Mouse (Mus musculus) ZHBTc4 (cell line): ENCODE data around the gene Wfdc5.
"Not testable (repeated sequence)": the region's sequence is repeated elsewhere in the genome, so short reads cannot be mapped to it uniquely, and the experiment has no call there.

ENCODE experiments used
- DNase-seq: peaks from one replicate; pipeline ENCODE4 v3.0.0-alpha.2; 2011; ENCODE audit warnings: low read depth, low spot score

The Wfdc5 gene

DNA sequence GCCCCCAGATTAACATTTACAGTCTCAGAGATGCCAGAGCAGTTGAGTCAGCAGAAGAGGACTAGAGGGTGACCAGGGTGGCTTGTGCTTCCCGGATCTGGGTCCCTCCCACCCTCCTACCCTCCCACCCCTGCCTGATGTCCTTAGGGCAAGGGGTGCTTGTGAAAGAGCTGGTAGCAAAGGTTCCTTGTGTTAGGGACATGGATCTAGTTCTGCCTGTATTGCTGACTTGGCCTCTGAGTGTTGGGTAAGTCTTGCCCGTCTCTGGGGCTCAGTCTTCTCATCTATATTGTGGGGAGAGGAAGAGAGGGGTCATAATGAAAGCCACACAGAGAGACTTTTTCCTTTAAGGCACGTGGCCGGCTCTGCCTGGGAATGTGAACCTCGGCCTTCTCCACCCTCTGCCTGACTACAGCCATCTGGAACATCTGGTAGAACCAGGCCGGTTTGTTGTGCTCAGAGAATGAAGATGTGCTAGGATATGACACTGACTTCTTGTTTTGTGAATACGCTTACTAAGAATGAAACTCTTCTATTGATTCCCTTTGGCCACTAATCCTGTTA, at the start of gene Wfdc5:
Gene Wfdc5 (minus strand): TSS at position 51 of the 564 bp plus-strand sequence.
- no peak for DNase-seq

DNA sequence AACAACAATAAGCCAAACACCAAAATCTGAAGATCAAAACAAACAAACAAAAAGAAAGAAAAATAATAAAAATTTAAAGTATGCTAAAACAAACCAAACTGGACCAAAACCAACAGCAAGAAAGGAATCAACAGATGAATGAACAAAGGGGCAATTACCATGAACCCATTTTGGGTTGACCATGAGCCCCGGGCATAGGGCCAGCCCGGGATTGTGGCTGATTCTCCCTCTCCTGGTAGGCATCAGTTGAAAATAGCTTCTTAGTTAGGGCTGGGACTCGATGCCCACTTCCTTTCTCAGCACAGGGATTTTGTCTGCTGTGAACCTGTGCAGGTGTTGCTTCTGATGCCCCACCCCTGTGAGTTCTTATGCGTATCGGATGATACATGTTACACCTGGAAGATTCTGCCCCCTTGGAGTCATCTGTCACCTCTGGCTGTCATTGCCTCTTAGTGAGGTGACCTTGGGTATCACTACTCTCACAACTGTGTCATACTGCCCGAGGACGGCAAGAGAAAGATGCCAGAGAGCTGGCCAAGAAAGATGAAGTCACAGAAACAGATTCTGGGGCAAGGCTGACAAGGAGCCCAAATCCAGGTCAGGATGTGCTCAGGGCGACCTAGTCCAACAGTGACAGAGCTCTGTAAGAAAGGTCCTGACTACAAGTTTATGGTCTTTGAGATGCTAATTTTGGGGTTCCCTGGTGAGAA, 46.0 kb upstream of the Wfdc5 start:
- DNase-seq: no peak

DNA sequence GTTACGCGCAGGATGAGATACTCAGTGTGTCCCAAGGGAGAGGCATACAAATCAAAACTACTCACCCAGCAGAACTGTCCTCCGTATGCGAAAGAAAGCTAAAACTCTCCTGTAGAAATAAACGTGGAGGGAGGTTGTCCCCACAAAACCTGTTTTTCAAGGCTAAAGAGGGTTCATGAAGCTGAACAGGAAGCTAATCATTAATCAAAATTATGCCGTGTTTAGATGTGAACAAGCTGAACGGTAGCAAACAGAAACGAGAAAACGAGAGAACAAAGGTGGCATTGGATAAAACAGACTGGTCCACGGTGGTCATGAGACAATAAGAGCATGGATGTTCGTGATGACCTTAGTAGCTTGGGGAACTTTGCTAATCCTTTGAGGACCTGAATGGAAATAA, 39.0 kb upstream of the Wfdc5 start, which contains the start of gene Wfdc15b:
Gene Wfdc15b (minus strand): TSS at position 139 of the 400 bp plus-strand sequence.
- no peak for DNase-seq

DNA sequence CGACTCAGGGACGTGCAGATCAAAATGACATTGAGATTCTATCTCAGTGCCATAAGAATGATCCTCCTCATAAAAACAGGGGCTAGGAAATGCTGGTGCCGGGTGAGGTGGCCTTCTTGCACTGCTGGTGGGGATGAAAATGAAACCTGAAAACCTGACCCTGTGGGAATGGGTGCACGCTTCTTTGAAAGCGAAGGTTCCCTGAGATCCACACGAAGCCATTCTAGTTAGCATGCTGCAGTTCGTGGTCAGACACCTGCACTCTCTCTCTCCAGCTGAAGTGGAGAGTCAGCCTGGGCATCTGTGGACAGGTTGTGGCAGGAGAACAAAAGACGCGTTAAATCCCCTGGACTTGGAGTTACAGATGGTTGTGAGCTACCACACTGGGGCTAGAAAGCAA, 36.8 kb upstream of the Wfdc5 start:
- no peak for DNase-seq

DNA sequence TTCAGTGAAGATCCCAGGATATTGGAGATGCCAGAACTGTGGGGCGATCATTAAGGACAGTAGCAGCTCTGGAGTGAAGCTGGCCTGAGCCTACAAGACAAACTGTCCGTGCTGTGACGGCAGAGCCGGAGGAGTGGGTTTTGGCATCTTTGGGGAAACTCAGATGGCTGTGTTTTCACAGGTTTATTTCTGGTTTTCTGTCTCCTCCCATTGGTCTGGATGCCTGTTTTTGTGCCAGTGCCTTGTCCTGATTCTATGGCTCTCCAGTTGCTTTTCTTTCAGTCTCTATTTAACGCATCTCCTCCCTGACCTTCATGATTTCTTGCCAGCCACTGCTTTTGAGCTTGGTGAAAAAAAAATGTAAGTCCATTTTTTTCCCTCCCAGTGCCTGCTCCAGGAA, 30.2 kb upstream of the Wfdc5 start:
- no peak for DNase-seq

DNA sequence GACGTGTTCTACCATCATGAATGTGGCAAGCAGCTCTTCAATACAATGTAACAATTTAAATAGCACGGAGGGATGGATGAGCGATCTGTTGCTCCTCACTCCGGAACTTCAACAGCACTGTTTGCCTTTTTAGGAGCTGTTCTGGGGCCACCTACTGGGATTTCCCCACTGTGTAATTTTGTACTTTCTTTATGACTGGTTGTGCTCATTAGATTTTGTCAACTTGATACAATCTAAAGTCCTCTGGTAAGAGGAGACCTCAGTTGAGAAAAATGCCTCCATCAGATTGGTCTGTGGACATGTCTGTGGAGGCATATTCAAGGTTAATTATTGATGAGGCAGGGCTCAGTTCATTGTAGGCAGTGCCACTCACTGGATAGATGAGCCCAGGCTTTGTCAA, 28.4 kb upstream of the Wfdc5 start:
- no peak for DNase-seq

DNA sequence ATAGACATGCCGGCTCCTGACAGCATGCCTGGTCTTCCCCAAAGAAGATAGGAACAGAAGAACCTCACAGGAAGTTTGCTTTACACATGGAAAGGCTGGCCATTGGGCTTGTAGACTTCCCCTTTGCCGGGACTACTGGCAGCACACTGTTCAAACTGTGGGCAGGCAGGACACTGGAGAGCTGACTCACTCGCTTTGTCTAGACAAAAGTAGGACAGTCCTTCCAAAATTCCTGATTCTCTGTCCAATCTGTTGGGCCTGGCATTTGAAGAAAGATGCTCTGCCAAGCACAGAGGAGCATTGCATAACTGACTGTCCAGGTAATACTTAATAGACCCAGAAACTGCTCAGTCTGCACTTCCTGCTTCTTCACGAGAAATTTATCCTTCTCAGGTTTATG, 24.1 kb upstream of the Wfdc5 start:
- no peak for DNase-seq

DNA sequence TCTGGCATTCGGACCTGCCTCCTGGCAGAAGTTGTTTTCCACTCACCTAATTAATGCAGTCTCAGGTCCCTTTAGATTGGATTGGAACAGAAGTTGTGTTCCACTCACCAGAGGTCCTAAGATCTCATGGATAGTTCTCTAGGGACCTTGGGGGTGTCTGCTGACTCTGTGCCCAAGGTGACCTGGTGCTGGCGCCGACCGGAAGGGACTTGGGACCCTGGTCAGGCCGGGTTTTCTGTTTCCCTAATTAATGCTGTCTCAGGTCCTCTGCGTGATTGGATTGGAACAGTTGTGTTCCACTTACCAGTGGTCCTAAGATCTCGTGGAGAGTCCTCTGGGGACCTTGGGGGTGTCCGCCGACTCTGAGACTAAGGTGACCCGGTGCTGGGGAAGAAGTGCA, 23.5 kb upstream of the Wfdc5 start:
- DNase-seq: not testable (repeated sequence)

DNA sequence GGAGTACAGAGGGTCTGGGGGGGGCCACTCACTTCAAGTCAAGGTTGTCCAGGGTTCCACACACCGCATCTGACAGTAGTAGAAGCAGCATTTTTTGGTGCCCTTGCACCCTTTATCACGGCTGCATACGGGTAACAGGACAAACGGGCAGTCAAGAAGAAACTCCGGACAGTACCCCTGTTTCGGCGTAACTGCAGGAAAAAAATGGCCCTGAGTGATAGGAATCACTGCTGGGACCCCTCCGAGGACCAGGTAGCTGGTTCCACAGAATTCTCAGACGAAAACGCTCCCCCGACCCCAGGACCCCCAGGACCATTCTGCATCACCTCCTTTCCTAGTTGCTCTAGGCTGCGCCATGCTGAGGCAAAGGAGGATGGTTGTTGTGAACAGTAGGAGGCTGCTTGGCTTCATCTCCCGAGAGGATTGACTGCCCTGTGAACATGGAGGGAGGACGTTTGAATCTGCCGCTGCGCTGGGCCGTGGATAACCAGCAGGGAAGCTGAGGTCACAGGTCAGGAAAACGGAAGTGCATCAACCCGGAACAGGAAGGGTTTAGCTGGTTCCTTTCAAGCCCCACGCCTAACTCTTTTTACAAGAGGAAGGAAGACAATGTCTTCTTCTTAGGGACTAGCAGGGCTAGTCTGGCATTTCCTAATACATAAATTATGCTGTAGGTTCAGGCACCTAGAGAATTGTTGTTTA, 17.2 kb upstream of the Wfdc5 start, which contains the start of gene Wfdc15a:
Gene Wfdc15a (minus strand): TSS at position 505 of the 702 bp plus-strand sequence.
- DNase-seq: peak; percentile 6

DNA sequence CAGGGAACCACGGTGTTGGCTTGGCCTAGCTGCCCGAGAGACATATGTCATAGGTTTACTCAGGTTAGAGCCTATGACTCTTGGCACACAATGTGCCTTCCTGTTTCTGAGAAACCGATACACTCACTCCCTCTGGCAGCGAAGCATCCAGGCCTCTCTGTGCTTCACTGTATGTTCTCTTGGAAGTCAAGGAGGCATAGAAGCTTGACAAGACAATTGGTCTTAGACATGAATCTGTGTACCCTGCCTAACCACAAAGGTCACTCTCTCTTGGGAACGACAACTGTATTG, 14.1 kb upstream of the Wfdc5 start:
- no peak for DNase-seq

DNA sequence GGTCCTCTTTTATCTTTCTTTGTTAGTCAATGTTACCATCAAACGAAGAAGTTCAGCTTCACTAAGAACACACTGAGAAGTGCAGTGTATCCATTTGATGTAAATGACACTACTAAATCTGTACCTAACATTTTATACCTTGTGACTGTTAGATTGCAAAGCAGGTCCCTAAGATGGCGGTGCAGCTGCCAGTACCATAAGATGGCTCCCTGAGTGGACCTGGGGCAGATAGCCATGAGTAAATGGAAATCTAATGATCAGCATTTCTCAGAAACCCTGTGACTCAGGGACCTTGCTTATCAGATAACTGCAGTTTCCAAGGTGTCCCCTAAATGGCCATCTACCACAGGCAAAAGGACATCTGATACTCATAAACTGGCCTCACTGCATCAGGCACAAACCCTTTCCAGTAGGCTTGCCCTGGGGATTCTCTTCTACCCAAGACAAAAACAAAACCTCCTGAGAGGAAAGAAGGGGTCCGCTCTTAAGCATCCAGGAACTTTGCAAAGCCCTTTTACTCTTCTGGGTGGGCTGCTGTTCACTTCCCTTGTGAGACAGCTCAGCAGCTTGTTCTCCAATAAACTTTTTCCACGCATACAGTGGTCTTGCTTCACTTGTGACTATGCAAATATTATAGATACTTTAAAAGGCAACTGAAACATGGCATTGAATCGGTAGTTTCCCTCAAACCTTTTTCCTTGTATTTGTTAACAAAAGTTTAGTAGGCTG, 13.6 kb upstream of the Wfdc5 start:
- no peak for DNase-seq

DNA sequence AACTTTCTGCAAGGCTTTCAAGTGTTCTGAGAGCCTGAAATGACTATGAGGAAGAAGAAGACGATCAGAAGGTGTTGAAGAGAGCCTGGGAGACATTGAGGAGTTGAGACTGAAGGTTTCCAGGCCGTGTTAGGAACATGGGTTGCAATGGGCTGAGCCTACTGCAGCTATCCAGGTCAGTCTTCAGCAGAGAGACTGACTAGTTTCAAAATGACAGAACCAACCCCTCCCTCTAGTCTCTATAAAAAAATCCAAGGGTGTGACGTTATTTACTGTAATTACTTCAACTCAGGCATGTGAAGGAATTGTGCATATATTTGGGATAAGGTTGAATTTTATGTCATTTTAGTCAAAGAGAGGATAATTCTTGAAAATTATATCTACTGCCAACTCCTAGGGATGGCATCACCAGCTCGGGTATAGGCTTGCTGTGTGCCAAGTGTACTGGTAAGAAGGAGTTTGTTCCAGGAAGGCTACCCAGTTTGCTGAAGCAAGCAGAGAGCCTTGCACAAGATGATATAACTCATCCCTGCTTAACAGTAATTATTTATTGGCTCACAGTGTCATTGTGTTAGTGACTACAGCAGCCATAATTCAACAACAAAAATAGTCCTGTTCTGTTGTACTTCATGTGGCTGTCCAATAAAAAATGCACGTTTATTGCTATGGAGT, 12.6 kb upstream of the Wfdc5 start:
- DNase-seq: no peak

DNA sequence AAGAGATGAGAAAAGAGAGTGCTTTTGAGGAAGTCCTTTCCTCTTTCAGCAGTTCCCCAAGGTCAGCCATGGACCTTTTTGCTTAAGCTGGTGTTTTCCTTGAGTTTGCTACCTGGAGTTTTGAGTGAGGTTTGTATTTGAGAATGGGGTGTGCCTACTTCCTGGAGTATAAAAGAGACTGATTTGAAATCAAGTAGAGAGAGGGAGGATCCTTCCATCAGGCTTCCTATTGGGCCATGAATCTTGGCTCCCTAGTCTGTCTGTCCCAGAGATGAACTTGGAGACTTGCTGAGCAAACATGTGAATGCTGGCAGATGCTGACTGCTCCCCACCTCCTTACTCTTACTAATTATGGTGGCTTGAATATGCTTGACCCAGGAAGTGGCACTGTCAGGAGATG, 9.7 kb upstream of the Wfdc5 start:
- DNase-seq: no peak

DNA sequence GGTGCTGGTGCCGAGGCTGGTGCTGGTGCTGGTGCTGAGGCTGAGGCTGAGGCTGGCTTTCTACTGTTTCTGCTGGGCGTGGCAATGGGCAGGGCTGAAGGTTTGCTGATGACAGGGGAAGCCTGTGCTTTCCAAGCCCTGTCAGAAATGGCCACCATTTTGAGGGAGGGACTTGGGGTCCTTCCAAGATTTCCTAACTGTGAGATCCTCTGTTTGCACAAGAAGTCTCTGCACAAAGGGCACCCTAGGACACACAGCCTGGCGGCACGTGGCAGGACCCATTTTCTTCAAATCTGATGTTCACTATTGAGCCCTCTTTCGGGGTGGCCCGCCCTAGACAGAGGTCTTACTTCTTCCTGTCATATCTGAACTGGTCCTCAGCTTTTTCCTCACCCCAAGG, 8.0 kb upstream of the Wfdc5 start, which contains the start of gene Wfdc12:
Gene Wfdc12 (minus strand): TSS at position 33 of the 400 bp plus-strand sequence.
- DNase-seq: no peak

DNA sequence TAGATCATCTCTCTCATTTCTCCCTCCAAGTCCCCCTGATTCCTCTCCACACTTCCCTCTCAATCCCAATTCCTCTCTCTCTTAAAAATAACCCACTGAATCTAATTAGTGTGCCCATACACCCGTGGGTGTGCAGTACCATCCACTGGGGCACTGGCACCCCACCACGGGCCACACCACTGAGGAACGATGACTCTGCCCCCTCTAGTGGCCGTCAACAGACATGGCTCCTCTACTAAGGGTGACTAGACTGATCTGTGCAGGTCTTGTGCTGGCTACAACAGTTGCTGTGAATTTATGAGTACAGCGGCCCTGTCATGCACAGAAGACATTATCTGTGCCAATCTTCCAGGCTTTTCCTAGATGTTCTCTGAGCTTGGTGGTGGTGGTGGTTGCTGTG, 6.2 kb upstream of the Wfdc5 start:
- DNase-seq: peak; percentile 33

DNA sequence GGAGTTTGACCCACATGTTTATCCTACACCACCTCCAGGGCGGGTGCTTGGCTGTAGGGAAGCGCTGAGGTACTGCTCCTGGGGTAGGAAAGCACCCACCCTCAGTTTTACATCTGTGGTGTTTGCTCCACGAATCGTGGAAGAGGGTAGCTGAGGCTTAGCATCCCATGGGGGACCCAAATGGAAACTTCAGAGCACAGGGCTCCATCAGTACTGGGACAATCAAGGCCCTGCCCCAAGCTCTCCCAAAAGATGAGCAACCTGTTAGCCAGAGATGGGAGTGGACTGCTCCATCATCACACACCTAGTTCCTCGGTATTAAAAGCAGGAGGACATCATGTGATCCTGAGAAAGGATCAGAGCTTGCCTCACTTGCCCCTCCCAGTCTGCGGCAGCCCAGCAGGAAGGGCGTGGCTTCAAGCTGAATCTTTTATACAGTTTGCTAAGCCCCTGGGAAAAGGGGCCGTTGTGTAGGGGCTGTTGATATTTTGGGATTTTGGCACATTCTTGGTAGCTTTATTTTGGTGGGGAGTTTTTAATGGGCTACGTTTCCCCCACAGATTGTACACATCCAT, 1.7 kb upstream of the Wfdc5 start:
- peak; percentile 59 for DNase-seq

DNA sequence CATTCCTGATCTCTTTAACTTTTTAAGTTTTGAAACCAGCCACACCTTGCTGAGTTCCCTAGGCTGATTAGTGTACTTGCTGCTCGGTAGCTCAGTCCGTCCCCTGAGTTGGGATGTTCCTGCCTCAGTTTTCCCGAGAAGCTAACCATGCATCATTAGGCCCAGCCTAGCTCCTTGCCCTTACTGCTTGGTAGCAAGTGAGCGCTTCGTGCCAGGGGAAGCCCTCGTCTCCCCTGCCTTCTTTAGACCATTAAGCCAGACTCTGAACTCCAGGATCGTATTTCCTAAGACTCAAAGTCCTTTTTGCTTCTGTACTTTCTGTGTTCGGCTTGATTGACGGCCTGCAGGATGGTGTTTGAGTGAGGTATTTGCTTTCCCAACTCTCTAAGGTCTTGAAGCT, 798 bp upstream of the Wfdc5 start:
- no peak for DNase-seq

DNA sequence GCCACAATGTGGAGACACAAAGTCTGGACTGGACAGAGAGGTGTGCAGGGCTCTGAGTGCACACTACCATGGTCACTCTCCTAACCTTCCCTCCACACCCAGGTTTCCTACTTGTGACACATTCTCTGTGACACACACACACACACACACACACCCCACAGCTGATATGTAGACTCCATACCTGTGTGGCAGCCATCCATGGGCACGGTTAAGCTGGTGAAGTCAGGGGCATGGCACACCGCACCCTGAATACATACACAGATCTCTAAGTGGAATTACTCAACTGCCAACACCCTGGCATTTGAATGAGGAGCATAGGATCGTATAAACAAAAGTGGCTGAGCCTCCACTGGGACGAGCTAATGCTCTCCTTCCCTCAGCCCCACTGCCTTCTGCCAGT, 1.8 kb downstream of the Wfdc5 start:
- DNase-seq: no peak

DNA sequence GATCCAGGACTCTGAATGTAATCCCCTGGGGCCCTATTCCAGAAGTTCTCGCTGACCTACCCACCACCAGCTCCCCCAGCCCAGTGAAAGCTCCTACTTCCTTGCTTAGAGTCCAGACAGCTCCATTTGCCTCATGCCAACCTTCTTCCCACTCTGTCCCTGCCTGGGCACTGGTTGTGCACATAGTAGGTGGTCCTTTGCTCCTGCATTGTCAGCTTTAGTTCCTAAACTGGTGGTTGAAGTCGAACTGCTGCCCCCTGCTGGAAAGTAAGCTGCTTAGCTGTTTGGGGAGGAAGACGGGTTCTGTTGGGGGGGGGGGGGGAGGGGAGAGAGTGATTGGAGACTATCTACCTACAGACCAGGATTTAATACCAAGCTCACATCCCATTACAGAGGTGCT, 2.4 kb downstream of the Wfdc5 start:
- DNase-seq: peak; percentile 54

DNA sequence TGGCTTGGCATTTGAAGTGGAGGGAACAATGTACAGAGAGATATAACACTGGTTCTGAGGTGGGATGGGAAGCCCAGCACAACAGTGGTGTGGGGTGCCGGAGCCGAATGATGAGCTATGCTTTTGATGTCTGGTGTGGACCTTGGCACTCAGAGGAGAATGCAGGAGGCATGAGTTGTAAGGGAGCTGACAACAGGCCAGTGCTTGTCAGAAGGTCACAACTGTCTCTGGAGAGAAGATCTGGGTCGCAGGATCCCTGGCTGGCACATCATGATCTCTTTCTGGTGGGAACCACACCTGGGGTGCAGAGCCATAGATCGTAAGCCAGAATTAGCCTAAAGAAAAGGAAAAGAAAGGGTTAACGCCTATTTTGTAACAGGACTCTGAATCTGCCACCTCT, 4.7 kb downstream of the Wfdc5 start:
- DNase-seq: no peak

DNA sequence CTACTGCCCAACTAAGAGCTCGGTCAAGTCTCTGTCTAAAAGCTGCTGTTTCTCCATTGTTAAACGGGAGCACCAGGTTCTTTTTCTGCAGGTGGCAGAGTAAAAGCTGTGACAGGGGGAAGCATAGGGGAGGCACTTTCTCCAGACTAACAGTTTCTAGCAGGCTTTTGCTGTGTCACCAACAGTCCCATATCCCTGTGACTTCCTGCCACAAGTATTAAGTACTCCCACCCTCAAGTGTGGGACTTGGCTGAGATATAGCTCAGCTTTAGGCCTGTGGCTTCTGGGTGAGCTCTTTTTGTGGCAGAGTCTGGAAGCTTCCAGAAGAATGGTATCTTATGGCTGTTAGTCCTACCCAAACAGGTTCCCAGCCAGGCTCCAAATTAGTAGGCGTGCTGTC, 6.7 kb downstream of the Wfdc5 start:
- DNase-seq: no peak
